Mouse (Mus musculus) megakaryocyte, embryonic 14.5 days (primary cell): ENCODE results near the gene Gm42878. TPM values are rescaled to one million over a fixed set of nuclear protein-coding genes. Genes with fewer than 3 reads are reported as not detected.

ENCODE experiments used
- H3K27me3 ChIP-seq: replicated peaks from 2 replicates; pipeline ENCODE3; 2012; ENCODE audit warnings: inconsistent platforms
- H3K36me3 ChIP-seq: replicated peaks from 2 replicates; pipeline ENCODE3; 2012; ENCODE audit warnings: low read length, inconsistent platforms, mixed read lengths
- H3K4me1 ChIP-seq: 2 replicates; pipeline ENCODE4 v1.6.1; 2012; ENCODE audit warnings: inconsistent platforms
- H3K4me3 ChIP-seq: replicated peaks from 2 replicates; pipeline ENCODE3; 2012; ENCODE audit warnings: moderate library complexity, mild to moderate bottlenecking, inconsistent platforms
- H3K9me3 ChIP-seq: 2 replicates; pipeline ENCODE4 v1.6.1; 2012; ENCODE audit warnings: inconsistent platforms
- FLI1 ChIP-seq: IDR thresholded peaks from 2 replicates; pipeline ENCODE4 v1.6.1; 2012; ENCODE audit warnings: low read length, inconsistent platforms, mixed read lengths
- GATA1 ChIP-seq: IDR thresholded peaks from 3 replicates; pipeline ENCODE4 v1.6.1; 2012; ENCODE audit warnings: mixed read lengths, low read length, inconsistent platforms, borderline replicate concordance
- polyA plus RNA-seq: library from polyadenylated mRNA; stranded (reverse); fragments of >175 nt; gene quantifications from 2 replicates; pipeline ENCODE4 v1.2.3, GENCODE M21; 2012; ENCODE audit warnings: low replicate concordance; ENCODE audit not compliant: insufficient read depth

The Gm42878 gene
- not detected in 2 replicates for polyA plus RNA-seq

- no peak for TF ChIP-seq GATA1
- no peak for TF ChIP-seq FLI1
- Histone ChIP-seq H3K9me3 (no peaks in the 10 kb centered on the region), H3K36me3 (peaks cover 7% of the 10 kb centered on the region), H3K4me3 (peak within 1 kb of the TSS; percentile 96), H3K27me3 (no peaks in the 10 kb centered on the region), H3K4me1 (peaks cover 60% of the 10 kb centered on the region)
These were observed at the start of gene Gm42878, which contains the start of gene Adam1a for GRCm38 (mm10) chr5:121544910-121545792. Gene Gm42878 (minus strand): TSS chr5:121545482. Gene Adam1a (minus strand): TSS chr5:121545482.

GRCm38 (mm10) chr5:121594714-121595313 lies 49.5 kb upstream of the Gm42878 start:
- H3K4me1 ChIP-seq = peaks cover 87% of the 10 kb centered on the region
- TF ChIP-seq FLI1 = no peak
- no peak for TF ChIP-seq GATA1
- H3K4me3 ChIP-seq = no peak overlapping the region
- H3K27me3 ChIP-seq = no peaks in the 10 kb centered on the region
- no peaks in the 10 kb centered on the region for H3K9me3 ChIP-seq
- H3K36me3 ChIP-seq = peaks cover 39% of the 10 kb centered on the region

- no peaks in the 10 kb centered on the region for H3K9me3 ChIP-seq
- TF ChIP-seq FLI1 = no peak
- TF ChIP-seq GATA1 = no peak
- H3K27me3 ChIP-seq = no peaks in the 10 kb centered on the region
- H3K4me3 ChIP-seq = peak within 1 kb of the TSS; percentile 100
- H3K4me1 ChIP-seq = peaks cover 92% of the 10 kb centered on the region
- peaks cover 44% of the 10 kb centered on the region for H3K36me3 ChIP-seq
These were observed 48.4 kb upstream of the Gm42878 start, which contains the start of gene Aldh2 for GRCm38 (mm10) chr5:121593451-121594401. Gene Aldh2 (minus strand): TSS chr5:121593824.

- no peak for TF ChIP-seq GATA1
- no peak for TF ChIP-seq FLI1
- no peaks in the 10 kb centered on the region for H3K27me3 ChIP-seq
- H3K36me3 ChIP-seq = peaks cover 43% of the 10 kb centered on the region
- no peaks in the 10 kb centered on the region for H3K9me3 ChIP-seq
- H3K4me1 ChIP-seq = peaks cover 92% of the 10 kb centered on the region
- H3K4me3 ChIP-seq = peak overlapping the region; percentile 100
These were observed 47.6 kb upstream of the Gm42878 start for GRCm38 (mm10) chr5:121592816-121593407.

GRCm38 (mm10) chr5:121592064-121592815 lies 47.0 kb upstream of the Gm42878 start:
- H3K9me3 ChIP-seq = no peaks in the 10 kb centered on the region
- H3K4me1 ChIP-seq = peaks cover 92% of the 10 kb centered on the region
- H3K27me3 ChIP-seq = no peaks in the 10 kb centered on the region
- no peak for TF ChIP-seq FLI1
- TF ChIP-seq GATA1 = no peak
- peaks cover 47% of the 10 kb centered on the region for H3K36me3 ChIP-seq
- peak overlapping the region; percentile 100 for H3K4me3 ChIP-seq

GRCm38 (mm10) chr5:121591417-121592063 lies 46.3 kb upstream of the Gm42878 start:
- no peaks in the 10 kb centered on the region for H3K9me3 ChIP-seq
- H3K36me3 ChIP-seq = peaks cover 48% of the 10 kb centered on the region
- H3K4me1 ChIP-seq = peaks cover 92% of the 10 kb centered on the region
- no peaks in the 10 kb centered on the region for H3K27me3 ChIP-seq
- H3K4me3 ChIP-seq = peak overlapping the region; percentile 100
- no peak for TF ChIP-seq GATA1
- TF ChIP-seq FLI1 = no peak

- H3K36me3 ChIP-seq = peaks cover 52% of the 10 kb centered on the region
- no peak overlapping the region for H3K4me3 ChIP-seq
- no peaks in the 10 kb centered on the region for H3K9me3 ChIP-seq
- no peaks in the 10 kb centered on the region for H3K27me3 ChIP-seq
- peaks cover 92% of the 10 kb centered on the region for H3K4me1 ChIP-seq
- TF ChIP-seq GATA1 (no peak), FLI1 (no peak)
These were observed 44.6 kb upstream of the Gm42878 start for GRCm38 (mm10) chr5:121589928-121590327.

GRCm38 (mm10) chr5:121586400-121587039 lies 41.2 kb upstream of the Gm42878 start:
- H3K36me3 ChIP-seq = peaks cover 55% of the 10 kb centered on the region
- peaks cover 96% of the 10 kb centered on the region for H3K4me1 ChIP-seq
- H3K27me3 ChIP-seq = no peaks in the 10 kb centered on the region
- TF ChIP-seq FLI1 (no peak), GATA1 (no peak)
- peak overlapping the region; percentile 87 for H3K4me3 ChIP-seq
- H3K9me3 ChIP-seq = no peaks in the 10 kb centered on the region
